Mouse (Mus musculus) CH12.LX (cell line): ENCODE results near the gene Mcemp1. TPM values are rescaled to one million over a fixed set of nuclear protein-coding genes. Genes with fewer than 3 reads are reported as not detected.

ENCODE experiments used
- DNase-seq: peaks from one replicate; pipeline ENCODE4 v3.0.0-alpha.2; 2013; ENCODE audit errors: extremely low read depth
- H3K27ac ChIP-seq: 2 replicates; pipeline ENCODE4 v1.5.1; 2012; ENCODE audit warnings: low read depth, mild to moderate bottlenecking, control low read depth, moderate library complexity; ENCODE audit not compliant: insufficient read depth
- H3K27me3 ChIP-seq: replicated peaks from 2 replicates; pipeline ENCODE3; 2012; ENCODE audit warnings: inconsistent platforms
- H3K36me3 ChIP-seq, 2 experiments: replicated peaks in 1 of 2; 2 replicates each; pipeline versions ENCODE3 to v1.6.1; 2012; ENCODE audit warnings: inconsistent platforms in 1 of 2, low read length in 1 of 2, mild to moderate bottlenecking in 1 of 2, mixed read lengths in 1 of 2, moderate library complexity in 1 of 2; ENCODE audit not compliant: control insufficient read depth in 1 of 2, insufficient read depth in 1 of 2
- H3K4me1 ChIP-seq, 2 experiments: 2 replicates each; pipeline ENCODE4 v1.6.1; 2012; ENCODE audit warnings: inconsistent platforms in 1 of 2, moderate library complexity in 1 of 2; ENCODE audit not compliant: insufficient read depth in 2 of 2, control insufficient read depth in 1 of 2
- H3K4me2 ChIP-seq: 2 replicates; pipeline ENCODE4 v1.6.1; 2012; ENCODE audit warnings: low read depth, mild to moderate bottlenecking, control low read depth; ENCODE audit not compliant: poor library complexity, insufficient read depth, severe bottlenecking
- H3K4me3 ChIP-seq, 3 experiments: fragments of 150-350 bp in 1 of 3; sonication (generic) in 1 of 3; replicated peaks in 1 of 3; 2 replicates each; pipeline versions ENCODE3 to v1.5.1; 2011 to 2012; ENCODE audit warnings: low read depth in 2 of 3, low read length in 2 of 3, mild to moderate bottlenecking in 2 of 3, moderate library complexity in 2 of 3, control low read depth in 1 of 3, improper control_type of control experiment in 1 of 3, inconsistent platforms in 1 of 3, mixed read lengths in 1 of 3; ENCODE audit not compliant: poor library complexity in 1 of 3
- H3K79me2 ChIP-seq: replicated peaks from 2 replicates; pipeline ENCODE4 v1.6.1; 2012; ENCODE audit warnings: mild to moderate bottlenecking, moderate library complexity; ENCODE audit not compliant: control insufficient read depth, poor library complexity, insufficient read depth, severe bottlenecking; ENCODE audit errors: extremely low read depth
- H3K9ac ChIP-seq: 2 replicates; pipeline ENCODE4 v1.6.1; 2012; ENCODE audit warnings: low read depth, mild to moderate bottlenecking, control low read depth, moderate library complexity; ENCODE audit not compliant: insufficient read depth
- H3K9me3 ChIP-seq: replicated peaks from 2 replicates; pipeline ENCODE3; 2012; ENCODE audit warnings: low read length, inconsistent platforms, mixed read lengths
- BHLHE40 ChIP-seq: IDR thresholded peaks from 2 replicates; pipeline ENCODE4 v1.6.1; 2011; ENCODE audit warnings: mild to moderate bottlenecking, low read depth, low read length, improper control_type of control experiment
- CHD2 ChIP-seq: IDR thresholded peaks from 2 replicates; pipeline ENCODE4 v1.6.1; 2011; ENCODE audit warnings: low read length, improper control_type of control experiment
- CTCF ChIP-seq, 2 experiments: IDR thresholded peaks in 1 of 2; conservative IDR thresholded peaks in 1 of 2; 2 replicates each; pipeline ENCODE4 v1.5.1; 2011 to 2012; ENCODE audit warnings: low read depth in 2 of 2, low read length in 2 of 2, improper control_type of control experiment in 1 of 2, inconsistent platforms in 1 of 2, mild to moderate bottlenecking in 1 of 2, moderate library complexity in 1 of 2
- E2F4 ChIP-seq: IDR thresholded peaks from 2 replicates; pipeline ENCODE4 v1.6.1; 2011; ENCODE audit warnings: low read depth, low read length, improper control_type of control experiment; ENCODE audit not compliant: insufficient replicate concordance
- ELF1 ChIP-seq: IDR thresholded peaks from 2 replicates; pipeline ENCODE4 v1.6.1; 2014; ENCODE audit warnings: low read depth, mild to moderate bottlenecking, inconsistent platforms, low read length, improper control_type of control experiment
- EP300 ChIP-seq: IDR thresholded peaks from 2 replicates; pipeline ENCODE4 v1.6.1; 2011; ENCODE audit warnings: low read length, improper control_type of control experiment
- GABPA ChIP-seq: IDR thresholded peaks from 2 replicates; pipeline ENCODE4 v1.6.1; 2012; ENCODE audit warnings: low read depth, low read length, improper control_type of control experiment, inconsistent platforms; ENCODE audit not compliant: insufficient replicate concordance
- IRF4 ChIP-seq: IDR thresholded peaks from 2 replicates; pipeline ENCODE4 v1.6.1; 2014; ENCODE audit warnings: low read depth, mild to moderate bottlenecking, inconsistent platforms, low read length, improper control_type of control experiment
- JUND ChIP-seq: conservative IDR thresholded peaks from 2 replicates; pipeline ENCODE4 v1.6.1; 2011; ENCODE audit warnings: low read depth, low read length, improper control_type of control experiment
- MAX ChIP-seq: IDR thresholded peaks from 2 replicates; pipeline ENCODE4 v1.6.1; 2011; ENCODE audit warnings: low read length, improper control_type of control experiment
- MXI1 ChIP-seq: IDR thresholded peaks from 2 replicates; pipeline ENCODE4 v1.6.1; 2011; ENCODE audit warnings: mild to moderate bottlenecking, low read depth, low read length, improper control_type of control experiment
- MYC ChIP-seq: IDR thresholded peaks from 2 replicates; pipeline ENCODE4 v1.6.1; 2011; ENCODE audit warnings: low read depth, mild to moderate bottlenecking, improper control_type of control experiment, low read length
- NELFE ChIP-seq: IDR thresholded peaks from 2 replicates; pipeline ENCODE4 v1.6.1; 2011; ENCODE audit warnings: low read depth, low read length, improper control_type of control experiment
- POLR2A ChIP-seq: IDR thresholded peaks from 2 replicates; pipeline ENCODE4 v1.6.1; 2011; ENCODE audit warnings: low read depth, mild to moderate bottlenecking, improper control_type of control experiment, low read length
- POLR2AphosphoS2 ChIP-seq: IDR thresholded peaks from 2 replicates; pipeline ENCODE4 v1.6.1; 2011; ENCODE audit warnings: low read depth, low read length, improper control_type of control experiment
- RAD21 ChIP-seq: IDR thresholded peaks from 2 replicates; pipeline ENCODE4 v1.6.1; 2011; ENCODE audit warnings: low read depth, mild to moderate bottlenecking, low read length, improper control_type of control experiment, moderate library complexity
- SIN3A ChIP-seq: IDR thresholded peaks from 2 replicates; pipeline ENCODE4 v1.6.1; 2012; ENCODE audit warnings: low read length, improper control_type of control experiment, inconsistent platforms
- TBP ChIP-seq: conservative IDR thresholded peaks from 2 replicates; pipeline ENCODE4 v1.6.1; 2011; ENCODE audit warnings: low read depth, low read length, improper control_type of control experiment
- TCF12 ChIP-seq: IDR thresholded peaks from 2 replicates; pipeline ENCODE4 v1.6.1; 2014; ENCODE audit warnings: low read depth, mild to moderate bottlenecking, inconsistent platforms, low read length, improper control_type of control experiment
- USF2 ChIP-seq: conservative IDR thresholded peaks from 2 replicates; pipeline ENCODE4 v1.6.1; 2011; ENCODE audit warnings: low read depth, low read length, improper control_type of control experiment
- ZC3H11A ChIP-seq: IDR thresholded peaks from 2 replicates; pipeline ENCODE4 v1.6.1; 2012; ENCODE audit warnings: low read depth, mild to moderate bottlenecking, inconsistent platforms, low read length, improper control_type of control experiment
- ZMIZ1 ChIP-seq: IDR thresholded peaks from 2 replicates; pipeline ENCODE4 v1.6.1; 2012; ENCODE audit warnings: low read depth, mild to moderate bottlenecking, inconsistent platforms, low read length, improper control_type of control experiment
- dilution Hi-C: fragments of 300-500 bp; cut with MboI; formaldehyde crosslinking; loops from 2 replicates; pipeline ENCODE4 v1.14.3; 2020; ENCODE audit warnings: low sequenced_read_pairs; ENCODE audit not compliant: extremely low pct_unique_long_range_greater_than_20kb, extremely low pct_ligation_motif_present
- in situ Hi-C: fragments of 300-500 bp; cut with MboI; formaldehyde crosslinking; loops from 3 replicates; pipeline ENCODE4 v1.14.3; 2019; ENCODE audit warnings: low sequenced_read_pairs, low pct_ligation_motif_present, low pct_unique_long_range_greater_than_20kb, mixed read lengths
- polyA plus RNA-seq: library from polyadenylated mRNA; unstranded; fragments of >175 nt; gene quantifications from 2 replicates; pipeline ENCODE4 v1.2.1, GENCODE M21; 2012; ENCODE audit warnings: low read depth; ENCODE audit not compliant: insufficient read length
- total RNA-seq, 2 experiments: library from RNA; depleted of rRNA; stranded (reverse); fragments of 300-350 nt in 1 of 2; fragments of >200 nt in 1 of 2; gene quantifications; 2 replicates each; pipeline ENCODE4 v1.2.3; 2012 to 2014

Gene Mcemp1
- total and polyA plus RNA-seq, 3 experiments = 0.36 to 0.39 TPM; not detected in 1

- TF ChIP-seq TCF12 (peak; percentile 84), TBP (0 out of 2 replicates have a peak, but pooled peaks have one; percentile 34), EP300 (no peak), NELFE (peak; percentile 76), SIN3A (no peak), RAD21 (peak; percentile 79), CHD2 (no peak), E2F4 (no peak), ZMIZ1 (no peak; the same call in 1 of the 2 replicates), MYC (peak; percentile 79), POLR2AphosphoS2 (0 out of 2 replicates have a peak, but pooled peaks have one; percentile 47), BHLHE40 (peak; percentile 94)
Measured at GRCm38 (mm10) chr8:3676131-3676992, 10.8 kb downstream of the Mcemp1 start, which contains the start of gene Trappc5 (continued).

- Histone ChIP-seq H3K9ac (peak overlapping the region; percentile 99), H3K79me2 (peaks cover 21% of the 10 kb centered on the region; the same call in 1 of the 2 replicates), H3K27me3 (peaks cover 25% of the 10 kb centered on the region)
- no peak for TF ChIP-seq CTCF (conservative IDR thresholded peaks at IDR 0.05 in 1 of 2, IDR thresholded peaks at IDR 0.05 in 1 of 2; ENCODE audit: low read depth in 2 of 2, low read length in 2 of 2)
- TF ChIP-seq ELF1 = 0 out of 2 replicates have a peak, but pooled peaks have one; percentile 14
- no peak for TF ChIP-seq USF2
- peak; percentile 71 for TF ChIP-seq MXI1
- 0 out of 2 replicates have a peak, but pooled peaks have one; percentile 27 for TF ChIP-seq POLR2A
- TF ChIP-seq ZMIZ1 = peak; percentile 29; the same call in 1 of the 2 replicates
- TF ChIP-seq EP300 = 0 out of 2 replicates have a peak, but pooled peaks have one; percentile 33
- no peak for TF ChIP-seq GABPA
- 0 out of 2 replicates have a peak, but pooled peaks have one; percentile 55 for TF ChIP-seq E2F4
- no peak for TF ChIP-seq JUND
- TF ChIP-seq IRF4 = no peak
- TF ChIP-seq MYC = peak; percentile 58; the same call in 1 of the 2 replicates
- TF ChIP-seq ZC3H11A = no peak
- peak; percentile 78 for TF ChIP-seq MAX
- TF ChIP-seq, all 38 proteins: peak for 8
- DNase-seq = peak; percentile 33
- peaks cover 0 to 40% of the 10 kb centered on the region in 2 experiments; a peak in 2 of 4 replicates for H3K4me1 ChIP-seq
- H3K36me3 ChIP-seq = peaks cover 21 to 37% of the 10 kb centered on the region in 2 experiments
- H3K9me3 ChIP-seq = no peaks in the 10 kb centered on the region
- H3K27ac ChIP-seq = no peak overlapping the region
- H3K4me3 ChIP-seq = peak overlapping the region; percentile 70 to 97 (median 95)
- in situ Hi-C loops (loop anchor here (10.0 kb wide), 2 partner anchors 212 to 322 kb away; partner anchors contain the start of genes A430078G23Rik and Pex11g), dilution Hi-C loops (no loop called here)
- peak overlapping the region; percentile 76 for H3K4me2 ChIP-seq
Measured at GRCm38 (mm10) chr8:3676993-3677579, 11.5 kb downstream of the Mcemp1 start.
